Mouse (Mus musculus) midbrain, embryonic 15.5 days (tissue): ENCODE data around the gene Eea1. TPM values are rescaled to one million over a fixed set of nuclear protein-coding genes. Genes with fewer than 3 reads are reported as not detected.
A peak's percentile ranks its signal among the peaks of the same experiment; 100 is the strongest.

ENCODE experiments used
- ATAC-seq: fragments of 200-750 bp; cut with Nextera tagmentation; replicated peaks from 2 replicates; pipeline ENCODE4 v1.8.0; 2017; ENCODE audit warnings: moderate TSS enrichment
- H3K27ac ChIP-seq: fragments of 300-500 bp; sonication (generic); 2 replicates; pipeline ENCODE4 v1.5.1; 2015; ENCODE audit warnings: mild to moderate bottlenecking, inconsistent platforms
- H3K27me3 ChIP-seq: fragments of 300-500 bp; sonication (generic); replicated peaks from 2 replicates; pipeline ENCODE4 v1.6.1; 2015; ENCODE audit warnings: inconsistent platforms
- H3K36me3 ChIP-seq: fragments of 300-500 bp; sonication (generic); replicated peaks from 2 replicates; pipeline ENCODE4 v1.6.1; 2015; ENCODE audit warnings: inconsistent platforms
- H3K4me1 ChIP-seq: fragments of 300-500 bp; sonication (generic); 2 replicates; pipeline ENCODE4 v1.6.1; 2015; ENCODE audit warnings: inconsistent platforms
- H3K4me2 ChIP-seq: fragments of 300-500 bp; sonication (generic); 2 replicates; pipeline ENCODE4 v1.6.1; 2015; ENCODE audit warnings: inconsistent platforms, mild to moderate bottlenecking, moderate library complexity
- H3K4me3 ChIP-seq: fragments of 300-500 bp; sonication (generic); 2 replicates; pipeline ENCODE4 v1.5.1; 2015; ENCODE audit warnings: mild to moderate bottlenecking, inconsistent platforms
- H3K9ac ChIP-seq: fragments of 300-500 bp; sonication (generic); 2 replicates; pipeline ENCODE4 v1.6.1; 2015; ENCODE audit warnings: mild to moderate bottlenecking, inconsistent platforms
- H3K9me3 ChIP-seq: fragments of 300-500 bp; sonication (generic); 2 replicates; pipeline ENCODE4 v1.6.1; 2016; ENCODE audit warnings: inconsistent platforms
- WGBS: fragments of 180-500 bp; shearing (Covaris S2); methylation state at CpG from one replicate; pipeline ENCODE4 v1.1.7; 2015; ENCODE audit warnings: mixed read lengths; 5-methylcytosine and 5-hydroxymethylcytosine counted together
- polyA plus RNA-seq: library from polyadenylated mRNA; unstranded; fragments of >200 nt; fragmentation: Nextera tagmentation; extraction: Ambion mirVana; gene quantifications from 2 replicates; pipeline ENCODE4 v1.2.1, GENCODE M21; 2015

The Eea1 gene
- polyA plus RNA-seq, result 21.1 and 22.7 TPM in 2 replicates

DNA sequence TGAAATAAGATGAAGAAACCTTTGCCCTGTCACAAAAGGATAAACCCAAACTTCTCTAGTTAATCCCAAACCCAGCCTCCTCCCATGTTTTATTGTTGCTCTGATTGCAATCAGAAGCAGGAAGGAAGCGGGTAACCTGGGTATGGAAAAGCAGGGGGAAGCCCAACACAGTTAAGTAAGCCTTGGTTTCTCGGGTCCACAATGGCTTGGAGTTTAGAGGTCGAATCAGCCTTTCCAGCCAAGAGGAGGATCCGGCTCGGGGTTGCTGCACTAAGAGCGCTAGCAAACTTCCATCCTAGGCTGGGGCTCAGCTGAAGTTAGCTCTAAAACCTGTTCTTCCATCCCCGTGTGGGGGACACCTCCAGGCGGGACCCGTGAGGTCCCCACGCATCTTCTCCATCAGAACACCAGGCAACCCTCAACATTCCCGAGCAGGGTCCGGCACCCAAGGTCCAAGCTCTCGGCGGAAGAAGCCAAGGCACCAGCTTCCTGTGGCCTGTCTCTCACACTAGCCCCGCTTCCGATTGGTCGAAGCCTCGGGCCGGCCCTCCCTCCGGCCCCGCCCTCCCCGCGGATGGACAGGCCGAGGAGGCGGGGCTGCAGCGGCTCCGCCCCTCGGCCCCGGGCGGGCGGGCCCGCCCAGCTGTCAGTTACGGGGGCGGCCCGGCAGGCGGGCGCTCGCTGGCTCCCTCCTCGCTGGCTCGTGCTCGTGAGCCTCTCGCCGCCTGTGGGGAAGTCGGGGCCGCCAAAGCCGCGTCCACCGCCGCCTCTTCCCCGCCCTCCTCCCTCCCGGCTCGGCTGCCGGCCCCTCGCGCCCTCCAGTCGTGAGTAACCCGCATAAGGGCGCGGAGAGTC, at the start of gene Eea1:
Eea1 (plus strand) TSS at position 605 of the 855 bp plus-strand sequence.
- Histone ChIP-seq H3K27me3 (no peaks in the 10 kb centered on the region), H3K9me3 (no peaks in the 10 kb centered on the region), H3K9ac (peak within 1 kb of the TSS; percentile 63), H3K27ac (peak within 1 kb of the TSS; percentile 85), H3K4me1 (peaks cover 23% of the 10 kb centered on the region), H3K4me3 (peak within 1 kb of the TSS; percentile 71), H3K4me2 (peak within 1 kb of the TSS; percentile 82), H3K36me3 (no peaks in the 10 kb centered on the region)
- WGBS, result under 1% methylated on average over 57 of the region's 59 CpGs
- ATAC-seq, result peak; percentile 98

- no peak for ATAC-seq
- no peak overlapping the region for H3K4me3 ChIP-seq
- H3K4me1 ChIP-seq, result peaks cover 3% of the 10 kb centered on the region; the same call in 1 of the 2 replicates
- no peak overlapping the region for H3K4me2 ChIP-seq
- H3K27me3 ChIP-seq, result no peaks in the 10 kb centered on the region
- 79% methylated on average over 7 of the region's 7 CpGs for WGBS
- H3K9me3 ChIP-seq, result no peaks in the 10 kb centered on the region
- no peak overlapping the region for H3K9ac ChIP-seq
- H3K27ac ChIP-seq, result no peak overlapping the region
- H3K36me3 ChIP-seq, result no peaks in the 10 kb centered on the region
Observed at GRCm38 (mm10) chr10:95891214-95891960, 49.1 kb upstream of the Eea1 start.

DNA sequence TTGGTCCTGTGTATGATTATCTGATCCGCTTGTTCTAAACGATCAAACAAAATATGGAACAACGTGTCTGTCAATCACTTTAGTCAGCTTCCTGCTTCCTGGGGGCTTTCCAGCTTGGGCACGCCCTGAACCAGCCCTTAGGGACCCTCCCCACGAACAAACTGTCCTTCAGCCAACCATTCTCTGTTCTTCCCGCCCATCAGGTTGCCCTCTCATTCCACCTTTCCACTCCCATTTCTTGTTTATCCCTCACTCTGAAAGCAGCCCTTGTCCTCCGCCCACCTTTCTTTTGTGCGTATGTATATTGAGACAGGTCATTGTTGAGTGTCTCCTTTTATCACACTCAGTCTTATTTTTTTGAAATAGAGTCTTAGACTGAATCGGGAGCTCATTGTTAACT, 48.3 kb upstream of the Eea1 start:
- 81% methylated on average over 9 of the region's 9 CpGs for WGBS
- no peak overlapping the region for H3K27ac ChIP-seq
- ATAC-seq, result no peak
- no peaks in the 10 kb centered on the region for H3K36me3 ChIP-seq
- H3K4me2 ChIP-seq, result no peak overlapping the region
- H3K9me3 ChIP-seq, result no peaks in the 10 kb centered on the region
- H3K4me1 ChIP-seq, result peaks cover 3% of the 10 kb centered on the region; the same call in 1 of the 2 replicates
- no peak overlapping the region for H3K9ac ChIP-seq
- no peak overlapping the region for H3K4me3 ChIP-seq
- H3K27me3 ChIP-seq, result no peaks in the 10 kb centered on the region

DNA sequence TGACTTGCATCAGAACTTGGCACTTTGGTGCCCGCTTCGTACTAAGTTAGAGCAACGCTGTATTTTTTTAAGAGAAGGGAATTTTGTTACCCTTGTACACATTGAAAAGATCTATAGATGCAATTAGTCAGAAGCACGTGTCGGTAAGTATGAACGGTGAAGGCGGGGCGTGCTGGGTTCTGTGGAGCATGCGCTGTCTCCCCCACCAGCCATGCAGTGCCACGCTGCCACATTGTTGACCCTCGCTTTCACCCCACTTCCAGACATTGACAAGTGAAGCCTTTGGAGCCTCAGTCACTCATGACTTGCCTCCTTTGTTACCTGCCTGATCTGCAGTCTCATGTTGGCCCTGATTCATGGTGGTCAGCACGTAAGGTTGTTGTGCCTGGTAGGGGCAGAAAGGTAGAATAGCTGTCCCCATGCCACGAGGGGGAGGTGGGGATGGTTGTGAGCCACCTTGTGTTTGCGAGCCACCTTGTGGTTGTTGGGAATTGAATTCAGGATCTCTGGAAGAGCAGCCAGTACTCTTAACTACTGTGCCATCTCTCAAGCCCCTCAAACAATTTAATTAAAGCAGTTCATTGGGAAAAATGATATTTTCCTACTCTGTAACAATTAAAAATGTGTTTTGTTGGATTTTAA, 47.0 kb upstream of the Eea1 start:
- H3K4me3 ChIP-seq, result no peak overlapping the region

DNA sequence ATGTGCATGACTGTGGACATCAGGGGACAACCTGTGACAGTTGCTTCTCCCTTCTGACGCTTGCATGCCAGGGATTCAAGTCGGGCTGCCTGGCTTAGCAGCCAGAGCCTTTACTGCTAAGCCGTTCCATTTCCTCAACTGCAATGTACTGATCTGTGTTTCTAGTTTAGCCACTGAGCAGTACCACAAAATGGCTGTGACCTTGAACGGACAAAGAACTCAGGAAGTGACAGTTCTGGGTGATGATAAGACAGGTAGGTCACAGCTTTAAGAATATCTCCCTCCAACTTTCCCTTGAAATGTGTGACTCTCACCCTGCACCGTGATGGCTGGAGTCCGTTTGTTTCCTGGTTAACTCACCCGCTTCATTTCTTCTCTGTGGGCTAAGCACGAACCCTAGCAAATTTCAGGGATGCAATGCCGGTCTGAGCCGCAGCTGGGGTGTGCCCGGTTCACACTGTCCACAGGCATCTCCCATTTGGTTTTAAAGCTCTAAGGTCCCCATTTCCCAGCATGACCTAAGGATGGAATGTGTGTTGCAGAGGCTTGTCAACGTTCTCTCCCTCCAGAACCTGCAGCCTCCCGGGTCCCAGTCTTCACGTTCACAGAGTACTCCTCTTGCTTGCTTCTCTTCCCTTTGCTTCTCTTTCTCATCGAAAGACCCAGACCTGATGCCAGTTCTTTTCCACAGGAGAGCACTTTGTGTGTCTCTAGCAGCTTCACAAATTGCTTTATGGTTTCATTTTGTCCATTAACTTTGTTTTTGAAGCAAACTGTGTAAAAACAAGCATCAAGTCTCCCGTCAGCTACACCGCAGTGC, 46.2 kb upstream of the Eea1 start:
- no peaks in the 10 kb centered on the region for H3K27me3 ChIP-seq
- 0 out of 2 replicates have a peak overlapping the region, but pooled peaks have one; percentile 25 for H3K27ac ChIP-seq
- H3K36me3 ChIP-seq, result no peaks in the 10 kb centered on the region
- ATAC-seq, result peak; percentile 49
- peaks cover 3% of the 10 kb centered on the region; the same call in 1 of the 2 replicates for H3K4me1 ChIP-seq
- peak overlapping the region; percentile 9 for H3K9ac ChIP-seq
- peak overlapping the region; percentile 53 for H3K4me2 ChIP-seq
- H3K9me3 ChIP-seq, result no peaks in the 10 kb centered on the region
- peak overlapping the region; percentile 29 for H3K4me3 ChIP-seq
- WGBS, result 36% methylated on average over 17 of the region's 17 CpGs

More for the DNA sequence above, 47.0 kb upstream of the Eea1 start:
- Histone ChIP-seq H3K27ac (no peak overlapping the region), H3K9me3 (no peaks in the 10 kb centered on the region), H3K4me2 (0 out of 2 replicates have a peak overlapping the region, but pooled peaks have one; percentile 53), H3K27me3 (no peaks in the 10 kb centered on the region), H3K36me3 (no peaks in the 10 kb centered on the region), H3K4me1 (peaks cover 3% of the 10 kb centered on the region; the same call in 1 of the 2 replicates), H3K9ac (no peak overlapping the region)
- no peak for ATAC-seq
- 88% methylated on average over 14 of the region's 14 CpGs for WGBS

DNA sequence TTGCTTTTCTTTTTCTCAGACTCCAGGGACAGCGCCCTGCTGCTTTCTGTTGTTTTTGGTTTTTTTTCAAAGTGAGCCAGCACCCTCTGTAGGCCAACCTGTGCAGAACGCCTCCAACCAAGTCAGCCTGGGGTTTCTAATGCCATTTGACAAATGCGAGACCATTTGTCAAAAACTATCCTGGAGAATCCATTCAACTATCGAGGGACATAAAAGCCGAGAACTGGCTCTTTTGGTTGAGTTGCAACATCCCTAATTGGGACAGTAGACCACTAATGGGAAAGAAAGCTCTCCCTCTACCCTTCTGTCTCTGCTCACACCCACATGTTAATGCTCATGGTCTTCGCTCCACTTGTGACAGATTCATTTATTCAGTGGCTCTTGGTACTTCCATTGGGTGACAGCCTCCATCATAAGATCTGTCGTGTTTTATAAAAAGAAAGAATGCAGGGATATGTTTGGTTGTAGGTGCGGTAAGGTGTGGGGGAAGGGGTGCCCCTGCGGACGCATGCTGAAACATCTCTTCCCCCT, 45.5 kb upstream of the Eea1 start:
- H3K27ac ChIP-seq, result no peak overlapping the region
- peak overlapping the region; percentile 29 for H3K4me3 ChIP-seq
- no peaks in the 10 kb centered on the region for H3K9me3 ChIP-seq
- no peaks in the 10 kb centered on the region for H3K27me3 ChIP-seq
- peak overlapping the region; percentile 9; the same call in 1 of the 2 replicates for H3K9ac ChIP-seq
- 38% methylated on average over 10 of the region's 10 CpGs for WGBS
- peak overlapping the region; percentile 53 for H3K4me2 ChIP-seq
- no peaks in the 10 kb centered on the region for H3K36me3 ChIP-seq
- peaks cover 3% of the 10 kb centered on the region; the same call in 1 of the 2 replicates for H3K4me1 ChIP-seq
- peak; percentile 89 for ATAC-seq

DNA sequence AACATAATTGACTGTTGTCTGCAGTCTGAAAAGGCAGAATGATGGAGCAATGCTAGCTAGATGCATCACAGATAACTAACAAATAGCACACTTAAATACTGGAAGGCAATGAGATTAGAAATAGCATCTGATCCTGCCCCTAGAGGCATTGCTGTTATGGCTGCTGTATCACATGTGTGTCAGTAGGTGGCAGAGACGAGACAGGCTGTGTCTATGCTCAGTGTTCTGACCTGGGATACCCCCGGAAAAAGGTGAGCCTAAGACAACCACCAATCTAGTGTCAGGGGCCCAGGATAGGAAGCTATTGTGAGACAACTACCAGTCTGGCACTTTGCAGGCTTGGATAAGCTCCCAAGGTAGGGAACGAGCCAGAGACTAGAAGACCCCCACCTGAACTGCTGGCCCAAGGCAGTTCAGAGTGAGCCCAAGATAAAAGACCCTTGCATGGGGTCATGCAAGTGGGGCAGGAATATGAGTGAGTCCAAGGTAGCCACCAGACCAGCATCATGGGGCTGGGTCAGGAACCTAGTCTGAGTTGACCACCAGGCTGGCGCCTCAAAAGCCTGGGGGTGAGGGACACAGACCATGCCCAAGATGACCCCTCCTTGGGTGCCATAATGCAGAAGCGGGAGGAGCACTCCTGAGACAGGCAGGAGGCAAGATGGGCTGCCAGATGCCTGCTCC, 41.8 kb upstream of the Eea1 start:
- Histone ChIP-seq H3K27ac (no peak overlapping the region), H3K27me3 (no peaks in the 10 kb centered on the region), H3K4me1 (peaks cover 3% of the 10 kb centered on the region; the same call in 1 of the 2 replicates), H3K9me3 (no peaks in the 10 kb centered on the region), H3K4me2 (no peak overlapping the region), H3K9ac (no peak overlapping the region), H3K4me3 (no peak overlapping the region), H3K36me3 (no peaks in the 10 kb centered on the region)
- 64% methylated on average over 5 of the region's 5 CpGs for WGBS
- no peak for ATAC-seq

GRCm38 (mm10) chr10:95904668-95905067, 35.8 kb upstream of the Eea1 start:
- H3K9ac ChIP-seq, result no peak overlapping the region
- no peak overlapping the region for H3K27ac ChIP-seq
- ATAC-seq, result no peak
- no peaks in the 10 kb centered on the region for H3K4me1 ChIP-seq
- H3K27me3 ChIP-seq, result no peaks in the 10 kb centered on the region
- no peaks in the 10 kb centered on the region for H3K36me3 ChIP-seq
- no peak overlapping the region for H3K4me3 ChIP-seq
- 85% methylated on average over 6 of the region's 6 CpGs for WGBS
- no peaks in the 10 kb centered on the region for H3K9me3 ChIP-seq
- no peak overlapping the region for H3K4me2 ChIP-seq

GRCm38 (mm10) chr10:95909246-95909909, 31.1 kb upstream of the Eea1 start:
- Histone ChIP-seq H3K27me3 (no peaks in the 10 kb centered on the region), H3K27ac (no peak overlapping the region), H3K36me3 (no peaks in the 10 kb centered on the region), H3K4me2 (no peak overlapping the region), H3K9ac (no peak overlapping the region), H3K4me3 (no peak overlapping the region), H3K9me3 (no peaks in the 10 kb centered on the region), H3K4me1 (no peaks in the 10 kb centered on the region)
- 96% methylated on average over 4 of the region's 4 CpGs for WGBS
- ATAC-seq, result no peak

- no peak overlapping the region for H3K27ac ChIP-seq
- no peaks in the 10 kb centered on the region for H3K36me3 ChIP-seq
- no peak overlapping the region for H3K4me2 ChIP-seq
- H3K27me3 ChIP-seq, result no peaks in the 10 kb centered on the region
- WGBS, result 87% methylated on average over 5 of the region's 5 CpGs
- no peak overlapping the region for H3K9ac ChIP-seq
- no peak for ATAC-seq
- H3K4me3 ChIP-seq, result no peak overlapping the region
- no peaks in the 10 kb centered on the region for H3K4me1 ChIP-seq
- H3K9me3 ChIP-seq, result no peaks in the 10 kb centered on the region
Observed at GRCm38 (mm10) chr10:95911016-95911415, 29.4 kb upstream of the Eea1 start.
